Mouse (Mus musculus): Measurements from ENCODE around the gene Tspyl2. TPM values are rescaled to one million over a fixed set of nuclear protein-coding genes. Genes with fewer than 3 reads are reported as not detected.
"Not testable (repeated sequence)": the region's sequence is repeated elsewhere in the genome, so short reads cannot be mapped to it uniquely, and the experiment has no call there.

Tspyl2 gene
- polyA plus RNA-seq, 1 experiment from 2014 or later, result 47.4 TPM

GRCm38 (mm10) chrX:152341496-152341895, 729 bp downstream of the Tspyl2 start:
- peak overlapping the region; percentile 51 for H3K4me3 ChIP-seq (ENCODE audit: low read depth, low read length)
- H3K4me2 ChIP-seq (ENCODE audit: low read depth, low read length), result peak overlapping the region; percentile 68
- H3K27ac ChIP-seq (ENCODE audit: low read depth, low read length), result peak overlapping the region; percentile 86
- H3K4me1 ChIP-seq (ENCODE audit: control insufficient read depth, insufficient read depth, low read length), result peaks cover 8% of the 10 kb centered on the region; the same call in 1 of the 2 replicates
- ATAC-seq (ENCODE audit: low read depth), result no peak
- 31% methylated on average over 11 of the region's 11 CpGs for WGBS
- H3K9me3 ChIP-seq (ENCODE audit: control insufficient read depth, low read length), result no peaks in the 10 kb centered on the region
- peak overlapping the region; percentile 70 for H3K9ac ChIP-seq (replicated peaks; ENCODE audit: low read depth, low read length)
- peaks cover 7% of the 10 kb centered on the region; the same call in 1 of the 2 replicates for H3K27me3 ChIP-seq (ENCODE audit: control insufficient read depth, insufficient read depth, low read length)
- H3K36me3 ChIP-seq (ENCODE audit: control insufficient read depth, insufficient read depth, low read length), result no peaks in the 10 kb centered on the region

GRCm38 (mm10) chrX:152336546-152337332, 5.5 kb downstream of the Tspyl2 start:
- peak overlapping the region; percentile 63 for H3K9ac ChIP-seq (replicated peaks; ENCODE audit: low read depth, low read length)
- H3K4me3 ChIP-seq (ENCODE audit: low read depth, low read length), result peak overlapping the region; percentile 16
- H3K36me3 ChIP-seq (ENCODE audit: control insufficient read depth, insufficient read depth, low read length), result no peaks in the 10 kb centered on the region
- no peaks in the 10 kb centered on the region for H3K9me3 ChIP-seq (ENCODE audit: control insufficient read depth, low read length)
- peaks cover 4% of the 10 kb centered on the region; the same call in 1 of the 2 replicates for H3K27me3 ChIP-seq (ENCODE audit: control insufficient read depth, insufficient read depth, low read length)
- ATAC-seq (ENCODE audit: low read depth), result peak; percentile 98
- peak overlapping the region; percentile 94 for H3K27ac ChIP-seq (ENCODE audit: low read depth, low read length)
- peaks cover 8% of the 10 kb centered on the region; the same call in 1 of the 2 replicates for H3K4me1 ChIP-seq (ENCODE audit: control insufficient read depth, insufficient read depth, low read length)
- WGBS, result 16% methylated on average over 33 of the region's 33 CpGs
- H3K4me2 ChIP-seq (ENCODE audit: low read depth, low read length), result peak overlapping the region; percentile 45; the same call in 1 of the 2 replicates

- not testable (repeated sequence) for H3K9ac ChIP-seq (replicated peaks; ENCODE audit: low read depth, low read length); H3K27me3 ChIP-seq (ENCODE audit: control insufficient read depth, insufficient read depth, low read length); H3K9me3 ChIP-seq (ENCODE audit: control insufficient read depth, low read length); H3K4me3 ChIP-seq (ENCODE audit: low read depth, low read length); H3K4me1 ChIP-seq (ENCODE audit: control insufficient read depth, insufficient read depth, low read length); H3K36me3 ChIP-seq (ENCODE audit: control insufficient read depth, insufficient read depth, low read length); H3K4me2 ChIP-seq (ENCODE audit: low read depth, low read length)
- H3K27ac ChIP-seq (ENCODE audit: low read depth, low read length), result peak overlapping the region; percentile 48
- ATAC-seq (ENCODE audit: low read depth), result peak; percentile 38
- WGBS, result 36% methylated on average over 4 of the region's 4 CpGs
Observed at GRCm38 (mm10) chrX:152336123-152336522, 6.1 kb downstream of the Tspyl2 start.

- not testable (repeated sequence) for H3K4me3 ChIP-seq (ENCODE audit: low read depth, low read length); H3K36me3 ChIP-seq (ENCODE audit: control insufficient read depth, insufficient read depth, low read length); H3K9ac ChIP-seq (replicated peaks; ENCODE audit: low read depth, low read length); H3K9me3 ChIP-seq (ENCODE audit: control insufficient read depth, low read length); H3K27ac ChIP-seq (ENCODE audit: low read depth, low read length); ATAC-seq (ENCODE audit: low read depth); H3K27me3 ChIP-seq (ENCODE audit: control insufficient read depth, insufficient read depth, low read length); H3K4me2 ChIP-seq (ENCODE audit: low read depth, low read length); H3K4me1 ChIP-seq (ENCODE audit: control insufficient read depth, insufficient read depth, low read length)
Observed at GRCm38 (mm10) chrX:152329400-152329799, 12.8 kb downstream of the Tspyl2 start.

- Histone ChIP-seq H3K9ac (replicated peaks; ENCODE audit: low read depth, low read length) (no peak overlapping the region), H3K4me3 (ENCODE audit: low read depth, low read length) (peak overlapping the region; percentile 47; the same call in 1 of the 2 replicates), H3K4me2 (ENCODE audit: low read depth, low read length) (peak overlapping the region; percentile 50), H3K27me3 (ENCODE audit: control insufficient read depth, insufficient read depth, low read length) (no peaks in the 10 kb centered on the region), H3K36me3 (ENCODE audit: control insufficient read depth, insufficient read depth, low read length) (no peaks in the 10 kb centered on the region), H3K9me3 (ENCODE audit: control insufficient read depth, low read length) (no peaks in the 10 kb centered on the region), H3K27ac (ENCODE audit: low read depth, low read length) (no peak overlapping the region), H3K4me1 (ENCODE audit: control insufficient read depth, insufficient read depth, low read length) (no peaks in the 10 kb centered on the region)
- 32% methylated on average over 8 of the region's 8 CpGs for WGBS
- no peak for ATAC-seq (ENCODE audit: low read depth)
Observed at GRCm38 (mm10) chrX:152327689-152328052, 14.6 kb downstream of the Tspyl2 start.

GRCm38 (mm10) chrX:152326996-152327688, 15.1 kb downstream of the Tspyl2 start, which contains the start of gene Kantr:
TSS of gene Kantr (minus strand) at chrX:152327495.
- Histone ChIP-seq H3K4me2 (ENCODE audit: low read depth, low read length) (peak within 1 kb of the TSS; percentile 50), H3K9ac (replicated peaks; ENCODE audit: low read depth, low read length) (peak within 1 kb of the TSS; percentile 60), H3K36me3 (ENCODE audit: control insufficient read depth, insufficient read depth, low read length) (no peaks in the 10 kb centered on the region), H3K27ac (ENCODE audit: low read depth, low read length) (peak within 1 kb of the TSS; percentile 71), H3K9me3 (ENCODE audit: control insufficient read depth, low read length) (no peaks in the 10 kb centered on the region), H3K4me1 (ENCODE audit: control insufficient read depth, insufficient read depth, low read length) (no peaks in the 10 kb centered on the region), H3K4me3 (ENCODE audit: low read depth, low read length) (peak within 1 kb of the TSS; percentile 47), H3K27me3 (ENCODE audit: control insufficient read depth, insufficient read depth, low read length) (no peaks in the 10 kb centered on the region)
- WGBS, result 11% methylated on average over 29 of the region's 29 CpGs
- ATAC-seq (ENCODE audit: low read depth), result peak; percentile 100

- Histone ChIP-seq H3K27ac (ENCODE audit: low read depth, low read length) (no peak overlapping the region), H3K9me3 (ENCODE audit: control insufficient read depth, low read length) (no peaks in the 10 kb centered on the region), H3K4me3 (ENCODE audit: low read depth, low read length) (no peak overlapping the region), H3K27me3 (ENCODE audit: control insufficient read depth, insufficient read depth, low read length) (0 out of 2 replicates have a peak, but pooled peaks cover 2% of the 10 kb centered on the region), H3K36me3 (ENCODE audit: control insufficient read depth, insufficient read depth, low read length) (no peaks in the 10 kb centered on the region), H3K9ac (replicated peaks; ENCODE audit: low read depth, low read length) (no peak overlapping the region), H3K4me2 (ENCODE audit: low read depth, low read length) (no peak overlapping the region), H3K4me1 (ENCODE audit: control insufficient read depth, insufficient read depth, low read length) (no peaks in the 10 kb centered on the region)
- ATAC-seq (ENCODE audit: low read depth), result no peak
- WGBS, result 96% methylated on average over 1 of the region's 1 CpGs
Observed at GRCm38 (mm10) chrX:152323584-152323983, 18.6 kb downstream of the Tspyl2 start.

GRCm38 (mm10) chrX:152322776-152323175, 19.4 kb downstream of the Tspyl2 start:
- H3K4me3 ChIP-seq (ENCODE audit: low read depth, low read length), result no peak overlapping the region
- H3K27ac ChIP-seq (ENCODE audit: low read depth, low read length), result no peak overlapping the region
- WGBS, result 42% methylated on average over 2 of the region's 2 CpGs
- H3K4me1 ChIP-seq (ENCODE audit: control insufficient read depth, insufficient read depth, low read length), result no peaks in the 10 kb centered on the region
- H3K36me3 ChIP-seq (ENCODE audit: control insufficient read depth, insufficient read depth, low read length), result no peaks in the 10 kb centered on the region
- ATAC-seq (ENCODE audit: low read depth), result no peak
- H3K9ac ChIP-seq (replicated peaks; ENCODE audit: low read depth, low read length), result no peak overlapping the region
- H3K27me3 ChIP-seq (ENCODE audit: control insufficient read depth, insufficient read depth, low read length), result 0 out of 2 replicates have a peak, but pooled peaks cover 2% of the 10 kb centered on the region
- H3K4me2 ChIP-seq (ENCODE audit: low read depth, low read length), result no peak overlapping the region
- no peaks in the 10 kb centered on the region for H3K9me3 ChIP-seq (ENCODE audit: control insufficient read depth, low read length)

- no peak for ATAC-seq (ENCODE audit: low read depth)
- no peaks in the 10 kb centered on the region for H3K36me3 ChIP-seq (ENCODE audit: control insufficient read depth, insufficient read depth, low read length)
- H3K4me1 ChIP-seq (ENCODE audit: control insufficient read depth, insufficient read depth, low read length), result no peaks in the 10 kb centered on the region
- H3K4me3 ChIP-seq (ENCODE audit: low read depth, low read length), result no peak overlapping the region
- 0 out of 2 replicates have a peak, but pooled peaks cover 2% of the 10 kb centered on the region for H3K27me3 ChIP-seq (ENCODE audit: control insufficient read depth, insufficient read depth, low read length)
- 83% methylated on average over 4 of the region's 4 CpGs for WGBS
- no peak overlapping the region for H3K4me2 ChIP-seq (ENCODE audit: low read depth, low read length)
- no peaks in the 10 kb centered on the region for H3K9me3 ChIP-seq (ENCODE audit: control insufficient read depth, low read length)
- no peak overlapping the region for H3K27ac ChIP-seq (ENCODE audit: low read depth, low read length)
- H3K9ac ChIP-seq (replicated peaks; ENCODE audit: low read depth, low read length), result no peak overlapping the region
Observed at GRCm38 (mm10) chrX:152320535-152320934, 21.7 kb downstream of the Tspyl2 start.
